Mouse (Mus musculus): ENCODE results near the gene Vmn2r96. TPM values are rescaled to one million over a fixed set of nuclear protein-coding genes. Genes with fewer than 3 reads are reported as not detected.
"Not testable (repeated sequence)": the region's sequence is repeated elsewhere in the genome, so short reads cannot be mapped to it uniquely, and the experiment has no call there.

Gene Vmn2r96
- not detected in 2 replicates for polyA plus RNA-seq (2016; fragmentation: Nextera tagmentation; extraction: Ambion mirVana)

DNA sequence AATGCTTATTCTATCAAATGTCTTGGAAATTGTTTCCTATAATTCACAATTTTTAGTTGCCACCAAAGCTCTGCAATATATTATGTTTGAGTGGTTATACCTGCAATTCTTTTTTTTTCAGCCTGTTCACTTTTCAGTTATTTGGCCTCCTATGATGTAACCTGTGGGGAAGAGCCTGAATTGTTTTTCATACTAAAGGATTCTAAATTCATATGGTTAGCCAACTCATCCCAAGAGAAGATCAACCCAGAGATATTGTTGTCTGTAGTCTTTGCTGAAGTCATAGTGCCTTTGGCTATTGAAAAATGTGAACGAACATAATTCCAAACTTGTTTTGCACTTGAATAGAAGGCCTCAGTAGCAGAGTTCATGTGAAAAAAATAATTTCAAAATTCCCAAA, at the start of gene Vmn2r96:
Gene Vmn2r96 (plus strand): TSS at position 301 of the 400 bp plus-strand sequence.
- H3K9me3 ChIP-seq; H3K27ac ChIP-seq; H3K4me3 ChIP-seq; DNase-seq (ENCODE audit: low spot score); H3K27me3 ChIP-seq (ENCODE audit: insufficient read depth, poor library complexity, severe bottlenecking); H3K4me1 ChIP-seq; H3K36me3 ChIP-seq: not testable (repeated sequence)
- 77% methylated on average over 1 of the region's 1 CpGs for WGBS

- H3K4me3 ChIP-seq, result no peak overlapping the region
- no peak overlapping the region for H3K27ac ChIP-seq
- DNase-seq (ENCODE audit: low spot score), result no peak
- H3K27me3 ChIP-seq (ENCODE audit: insufficient read depth, poor library complexity, severe bottlenecking), result no peaks in the 10 kb centered on the region
- H3K4me1 ChIP-seq, result no peaks in the 10 kb centered on the region
- H3K36me3 ChIP-seq, result no peaks in the 10 kb centered on the region
- peaks cover 25% of the 10 kb centered on the region for H3K9me3 ChIP-seq
Measured at GRCm38 (mm10) chr17:18523371-18523770, 49.6 kb upstream of the Vmn2r96 start.

- WGBS, result 90% methylated on average over 1 of the region's 1 CpGs
- no peak overlapping the region for H3K4me3 ChIP-seq
- H3K36me3 ChIP-seq, result no peaks in the 10 kb centered on the region
Measured at GRCm38 (mm10) chr17:18523991-18524390, 49.0 kb upstream of the Vmn2r96 start.

GRCm38 (mm10) chr17:18558212-18559158, 14.5 kb upstream of the Vmn2r96 start:
- H3K4me1 ChIP-seq; DNase-seq (ENCODE audit: low spot score); H3K4me3 ChIP-seq; H3K36me3 ChIP-seq; H3K27ac ChIP-seq; H3K27me3 ChIP-seq (ENCODE audit: insufficient read depth, poor library complexity, severe bottlenecking): not testable (repeated sequence)
- 89% methylated on average over 31 of the region's 31 CpGs for WGBS
- peaks cover 34% of the 10 kb centered on the region for H3K9me3 ChIP-seq

More at GRCm38 (mm10) chr17:18523991-18524390, 49.0 kb upstream of the Vmn2r96 start:
- no peaks in the 10 kb centered on the region for H3K27me3 ChIP-seq (ENCODE audit: insufficient read depth, poor library complexity, severe bottlenecking)
- H3K27ac ChIP-seq, result no peak overlapping the region
- DNase-seq (ENCODE audit: low spot score), result no peak
- H3K9me3 ChIP-seq, result peaks cover 19% of the 10 kb centered on the region
- no peaks in the 10 kb centered on the region for H3K4me1 ChIP-seq

GRCm38 (mm10) chr17:18566186-18566585, 6.8 kb upstream of the Vmn2r96 start:
- H3K36me3 ChIP-seq; H3K9me3 ChIP-seq; H3K27ac ChIP-seq; H3K4me3 ChIP-seq; H3K4me1 ChIP-seq; H3K27me3 ChIP-seq (ENCODE audit: insufficient read depth, poor library complexity, severe bottlenecking); DNase-seq (ENCODE audit: low spot score): not testable (repeated sequence)
- 88% methylated on average over 17 of the region's 17 CpGs for WGBS

GRCm38 (mm10) chr17:18615151-18615550, 42.2 kb downstream of the Vmn2r96 start:
- not testable (repeated sequence) for DNase-seq (ENCODE audit: low spot score); H3K4me1 ChIP-seq; H3K36me3 ChIP-seq; H3K27ac ChIP-seq; H3K27me3 ChIP-seq (ENCODE audit: insufficient read depth, poor library complexity, severe bottlenecking); H3K4me3 ChIP-seq
- WGBS, result 87% methylated on average over 6 of the region's 6 CpGs
- H3K9me3 ChIP-seq, result peaks cover 20% of the 10 kb centered on the region

GRCm38 (mm10) chr17:18626532-18626931, 53.6 kb downstream of the Vmn2r96 start:
- H3K27me3 ChIP-seq (ENCODE audit: insufficient read depth, poor library complexity, severe bottlenecking), result no peaks in the 10 kb centered on the region
- H3K36me3 ChIP-seq, result no peaks in the 10 kb centered on the region
- H3K27ac ChIP-seq, result no peak overlapping the region
- H3K9me3 ChIP-seq, result peaks cover 3% of the 10 kb centered on the region
- no peaks in the 10 kb centered on the region for H3K4me1 ChIP-seq
- H3K4me3 ChIP-seq, result no peak overlapping the region
- no peak for DNase-seq (ENCODE audit: low spot score)

Other genes with a start within 250 kb of the Vmn2r96 start
- gene Vmn2r95, start 149.1 kb upstream of the Vmn2r96 start, polyA plus RNA-seq (2016; fragmentation: Nextera tagmentation; extraction: Ambion mirVana), result not detected in 2 replicates